Comparison of ENCODE assay signal across 13 mouse cellular contexts in the genomic region with DNA sequence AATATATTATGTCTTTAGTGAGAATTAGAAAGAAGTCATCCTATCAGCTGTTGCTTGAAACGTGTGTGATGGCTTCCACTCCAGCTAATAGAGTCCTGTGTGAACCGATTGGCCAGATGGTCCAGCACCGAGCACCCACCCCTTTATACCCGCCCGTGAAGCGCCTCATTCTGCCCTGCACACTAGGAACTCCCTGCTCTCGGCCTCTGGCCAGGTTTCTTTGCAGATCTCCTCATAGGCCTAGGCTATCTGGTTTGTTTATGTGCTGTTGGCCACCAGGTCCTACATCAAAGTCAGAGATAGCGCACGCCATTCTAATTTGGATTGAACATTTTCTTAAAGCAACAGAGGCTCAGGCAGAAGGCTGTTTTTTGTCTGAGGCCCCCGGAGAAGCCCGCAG.
"Had no signal": no experiment of that assay in that cellular context is flagged by ENCODE, and none has a peak within 500 bp of the region (broad histone marks: within the 10 kb centered on the region; RNA-seq: fewer than 3 reads in every experiment).

No protein-coding gene starts in this region.

- DNase-seq: kidney, adult 8-10 months; kidney, postnatal 10 days; layer of hippocampus, postnatal 36 days; liver, embryonic 13.5 days; lung, postnatal 10 days; lung, postnatal 4 days; midbrain, embryonic 14.5 days; thymus, adult 18-20 months; thymus, postnatal 36 days had no signal

- H3K9ac ChIP-seq: kidney, embryonic 15.5 days; liver, embryonic 13.5 days; lung, embryonic 15.5 days had no signal

- H3K27me3 ChIP-seq: kidney, embryonic 15.5 days; liver, embryonic 13.5 days; lung, embryonic 15.5 days had no signal

- H3K9me3 ChIP-seq: kidney, embryonic 15.5 days; liver, embryonic 13.5 days; lung, embryonic 15.5 days had no signal

- H3K36me3 ChIP-seq: liver, embryonic 13.5 days; lung, embryonic 15.5 days had no signal

- H3K4me3 ChIP-seq: kidney, embryonic 15.5 days; left cerebral cortex, adult 2 months; liver, embryonic 13.5 days; lung, embryonic 15.5 days had no signal

- H3K27ac ChIP-seq: kidney, embryonic 15.5 days; left cerebral cortex, adult 2 months; liver, embryonic 13.5 days; lung, embryonic 15.5 days had no signal

- H3K4me2 ChIP-seq: kidney, embryonic 15.5 days; liver, embryonic 13.5 days; lung, embryonic 15.5 days; midbrain, embryonic 11.5 days had no signal
